Mouse (Mus musculus) heart, adult 2 months (tissue): ENCODE measurements around the gene Olfr878. TPM values are rescaled to one million over a fixed set of nuclear protein-coding genes. Genes with fewer than 3 reads are reported as not detected.

Experiments used
- DNase-seq, 2 experiments: peaks; one replicate each; pipeline ENCODE4 v3.0.0; 2021
- H3K27ac ChIP-seq: fragments of 200-600 bp; 2 replicates; pipeline ENCODE4 v1.8.1; 2022
- H3K27me3 ChIP-seq: fragments of 200-500 bp; 2 replicates; pipeline ENCODE4 v1.6.1; 2012; ENCODE audit warnings: mild to moderate bottlenecking, low read length, inconsistent platforms, mixed read lengths; ENCODE audit not compliant: control insufficient read depth, insufficient read depth
- H3K36me3 ChIP-seq: fragments of 200-500 bp; 2 replicates; pipeline ENCODE4 v1.6.1; 2012; ENCODE audit warnings: low read length, inconsistent platforms; ENCODE audit not compliant: control insufficient read depth, insufficient read depth
- H3K4me1 ChIP-seq: fragments of 200-500 bp; 2 replicates; pipeline ENCODE4 v1.6.1; 2011; ENCODE audit warnings: low read length; ENCODE audit not compliant: control insufficient read depth, insufficient read depth
- H3K4me3 ChIP-seq: fragments of 200-600 bp; 2 replicates; pipeline ENCODE4 v1.8.1; 2022
- H3K79me2 ChIP-seq: fragments of 200-500 bp; replicated peaks from 2 replicates; pipeline ENCODE4 v1.6.1; 2012; ENCODE audit warnings: mild to moderate bottlenecking, inconsistent platforms, low read length, moderate library complexity, mixed read lengths; ENCODE audit not compliant: control insufficient read depth, insufficient read depth
- H3K9ac ChIP-seq: fragments of 200-500 bp; 2 replicates; pipeline ENCODE4 v1.6.1; 2012; ENCODE audit warnings: low read depth, mild to moderate bottlenecking, control low read depth, inconsistent platforms, low read length, mixed read lengths
- CTCF ChIP-seq: fragments of 200-600 bp; IDR thresholded peaks from 2 replicates; pipeline ENCODE4 v1.8.1; 2022; ENCODE audit warnings: antibody characterized with exemption, mild to moderate bottlenecking, moderate library complexity
- EP300 ChIP-seq: fragments of 200-500 bp; IDR thresholded peaks from 2 replicates; pipeline ENCODE4 v1.6.1; 2011; ENCODE audit warnings: low read depth, low read length, control low read depth; ENCODE audit not compliant: insufficient read depth
- POLR2A ChIP-seq: fragments of 200-500 bp; IDR thresholded peaks from 2 replicates; pipeline ENCODE4 v1.6.1; 2011; ENCODE audit warnings: mild to moderate bottlenecking, low read depth, low read length, control low read depth; ENCODE audit not compliant: insufficient read depth
- WGBS: fragments of 180-500 bp; shearing (Covaris S2); methylation state at CpG from one replicate; pipeline ENCODE4 v1.1.7; 2018; 5-methylcytosine and 5-hydroxymethylcytosine counted together
- intact Hi-C: fragments of 180-260 bp; cut with DNase I; formaldehyde crosslinking; loops from one replicate; pipeline ENCODE4 v1.15.1; 2025
- polyA plus RNA-seq: library from polyadenylated mRNA; depleted of rRNA; stranded (reverse); fragments of >200 nt; gene quantifications from 2 replicates; pipeline ENCODE4 v1.2.3, GENCODE M21; 2012; rRNA removed
- total RNA-seq, 2 experiments: library from RNA; stranded (reverse); gene quantifications; 2 replicates each; pipeline ENCODE4 v1.2.3; 2021

Gene Olfr878
- total and polyA plus RNA-seq, 3 experiments: not detected

DNA sequence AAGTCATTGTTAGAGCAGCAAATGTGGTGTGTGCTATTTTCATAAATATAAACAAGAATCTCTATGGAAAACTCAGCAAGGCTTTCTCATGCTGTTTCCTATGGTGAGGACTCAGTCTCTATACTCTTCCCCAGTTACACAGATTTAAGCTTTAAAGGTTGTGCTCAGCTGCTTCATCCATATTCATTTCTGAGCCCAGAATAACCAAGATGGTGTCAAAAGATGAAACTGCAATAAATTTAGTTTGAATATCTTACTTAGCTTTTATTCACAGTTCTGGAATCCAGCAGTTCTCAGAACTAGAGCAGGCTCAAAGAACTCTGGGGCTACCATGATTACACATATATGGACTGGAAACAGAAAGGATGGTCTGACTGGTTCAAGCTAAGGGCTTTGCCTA, 16.5 kb downstream of the Olfr878 start:
- no peaks in the 10 kb centered on the region for H3K36me3 ChIP-seq
- TF ChIP-seq EP300: no peak
- no peak for TF ChIP-seq POLR2A
- no peak for TF ChIP-seq CTCF
- no peak overlapping the region for H3K27ac ChIP-seq
- H3K4me3 ChIP-seq: no peak overlapping the region
- intact Hi-C loops: no loop called here
- H3K4me1 ChIP-seq: no peaks in the 10 kb centered on the region
- H3K27me3 ChIP-seq: no peaks in the 10 kb centered on the region
- H3K9ac ChIP-seq: no peak overlapping the region
- DNase-seq: no peak
- no peaks in the 10 kb centered on the region for H3K79me2 ChIP-seq

DNA sequence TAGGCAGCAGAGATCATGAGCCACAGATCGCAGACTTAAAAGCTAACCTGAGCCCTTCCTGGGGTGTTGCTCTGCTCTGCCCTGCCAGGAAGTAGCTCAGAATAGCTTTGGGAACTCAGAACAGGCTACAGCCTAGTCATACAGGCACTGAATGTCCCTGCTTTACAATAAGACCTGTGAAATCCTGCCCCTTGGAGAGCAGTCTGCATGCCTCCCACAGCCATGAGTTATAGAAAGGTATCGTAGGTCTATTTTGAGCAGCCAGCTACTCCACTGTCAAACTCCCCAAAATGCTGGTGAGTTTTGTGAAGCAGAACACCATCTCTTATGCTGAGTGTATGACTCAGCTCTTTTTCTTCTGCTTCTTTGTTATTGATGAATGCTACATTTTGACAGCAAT, 23.5 kb downstream of the Olfr878 start:
- no peak for DNase-seq
- 86% methylated on average over 2 of the region's 2 CpGs for WGBS
- H3K4me1 ChIP-seq: no peaks in the 10 kb centered on the region
- no peaks in the 10 kb centered on the region for H3K27me3 ChIP-seq
- no peaks in the 10 kb centered on the region for H3K36me3 ChIP-seq
- H3K4me3 ChIP-seq: no peak overlapping the region
- intact Hi-C loops: no loop called here
- no peaks in the 10 kb centered on the region for H3K79me2 ChIP-seq
- TF ChIP-seq CTCF: no peak
- TF ChIP-seq EP300: no peak
- TF ChIP-seq POLR2A: no peak
- H3K9ac ChIP-seq: no peak overlapping the region
- no peak overlapping the region for H3K27ac ChIP-seq

Other genes starting within 250 kb of the Olfr878 start
- gene Panx3, start 248.6 kb upstream of the Olfr878 start, total RNA-seq: not detected
- not detected in 2 replicates for gene Panx3, start 248.6 kb upstream of the Olfr878 start, polyA plus RNA-seq
- gene Olfr160, start 201.6 kb upstream of the Olfr878 start, total RNA-seq: not detected
- not detected in 2 replicates for gene Olfr160, start 201.6 kb upstream of the Olfr878 start, polyA plus RNA-seq
- gene Olfr874, start 172.7 kb upstream of the Olfr878 start, total RNA-seq: not detected
- gene Olfr874, start 172.7 kb upstream of the Olfr878 start, polyA plus RNA-seq: not detected in 2 replicates
- gene Olfr875, start 146.0 kb upstream of the Olfr878 start, total RNA-seq: not detected
- gene Olfr875, start 146.0 kb upstream of the Olfr878 start, polyA plus RNA-seq: not detected in 2 replicates
- gene Olfr876, start 114.8 kb upstream of the Olfr878 start, total RNA-seq: not detected
- not detected in 2 replicates for gene Olfr876, start 114.8 kb upstream of the Olfr878 start, polyA plus RNA-seq
- gene Olfr877, start 63.6 kb upstream of the Olfr878 start, total RNA-seq: not detected
- not detected in 2 replicates for gene Olfr877, start 63.6 kb upstream of the Olfr878 start, polyA plus RNA-seq
- not detected for gene Olfr145, start 21.1 kb upstream of the Olfr878 start, total RNA-seq
- gene Olfr145, start 21.1 kb upstream of the Olfr878 start, polyA plus RNA-seq: not detected in 2 replicates
- not detected for gene Olfr881, start 74.0 kb downstream of the Olfr878 start, total RNA-seq
- gene Olfr881, start 74.0 kb downstream of the Olfr878 start, polyA plus RNA-seq: not detected in 2 replicates
- gene Olfr883, start 108.0 kb downstream of the Olfr878 start, total RNA-seq: not detected
- not detected in 2 replicates for gene Olfr883, start 108.0 kb downstream of the Olfr878 start, polyA plus RNA-seq
- not detected for gene Olfr884, start 128.7 kb downstream of the Olfr878 start, total RNA-seq
- not detected in 2 replicates for gene Olfr884, start 128.7 kb downstream of the Olfr878 start, polyA plus RNA-seq
- gene Olfr885, start 143.5 kb downstream of the Olfr878 start, total RNA-seq: not detected
- gene Olfr885, start 143.5 kb downstream of the Olfr878 start, polyA plus RNA-seq: not detected in 2 replicates
- gene Olfr887, start 166.2 kb downstream of the Olfr878 start, total RNA-seq: not detected
- not detected in 2 replicates for gene Olfr887, start 166.2 kb downstream of the Olfr878 start, polyA plus RNA-seq
- not detected for gene Olfr888, start 190.3 kb downstream of the Olfr878 start, total RNA-seq
- gene Olfr888, start 190.3 kb downstream of the Olfr878 start, polyA plus RNA-seq: not detected in 2 replicates
- not detected for gene Olfr889, start 197.4 kb downstream of the Olfr878 start, total RNA-seq
- gene Olfr889, start 197.4 kb downstream of the Olfr878 start, polyA plus RNA-seq: not detected in 2 replicates
- not detected for gene Olfr890, start 224.7 kb downstream of the Olfr878 start, total RNA-seq
- not detected in 2 replicates for gene Olfr890, start 224.7 kb downstream of the Olfr878 start, polyA plus RNA-seq